Mouse (Mus musculus) embryonic fibroblast, embryonic 13.5 days (primary cell): ENCODE results near the gene Rd3.

ENCODE experiments used
- CTCF ChIP-seq: IDR thresholded peaks from 2 replicates; pipeline ENCODE4 v1.5.1; 2011; ENCODE audit warnings: mild to moderate bottlenecking, control low read depth, low read length, moderate library complexity, borderline replicate concordance; ENCODE audit not compliant: insufficient read depth
- POLR2A ChIP-seq: IDR thresholded peaks from 2 replicates; pipeline ENCODE4 v1.6.1; 2011; ENCODE audit warnings: low read depth, mild to moderate bottlenecking, control low read depth, low read length, moderate library complexity

DNA sequence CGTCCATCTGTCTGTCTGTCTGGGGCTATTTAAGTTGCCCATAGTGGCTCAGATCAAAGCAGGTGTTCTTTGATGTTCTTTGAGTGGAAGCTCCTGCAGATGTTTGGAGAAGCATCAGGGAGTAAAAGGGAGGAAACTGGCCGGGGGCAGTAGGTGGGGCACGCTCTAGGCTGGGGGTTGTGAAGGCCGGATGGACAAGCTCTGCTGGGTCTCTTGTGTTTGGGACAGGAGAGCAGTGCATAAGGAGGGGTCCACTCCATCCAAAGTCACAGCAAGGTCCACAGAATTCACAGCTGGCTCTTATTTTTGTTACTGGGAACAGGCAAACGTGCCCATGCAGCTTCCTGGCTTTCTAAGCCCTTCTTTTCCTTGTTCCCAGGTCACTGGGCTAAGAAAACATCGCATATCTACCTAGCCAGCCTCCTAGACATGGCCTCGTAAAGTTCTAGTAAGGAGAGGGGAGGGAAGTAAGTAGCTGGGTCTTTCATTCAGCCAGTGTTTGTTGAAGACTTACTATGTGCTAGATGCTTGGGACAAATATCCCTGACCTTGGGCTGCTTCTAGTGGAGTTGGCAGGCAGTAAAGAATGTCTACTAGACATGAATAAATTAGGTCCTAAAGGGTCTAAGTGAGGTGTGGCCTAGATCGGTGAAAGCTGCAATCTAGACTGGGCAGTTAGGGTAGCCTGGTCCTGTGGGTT lies 44.7 kb upstream of the Rd3 start:
- TF ChIP-seq CTCF = no peak
- no peak for TF ChIP-seq POLR2A
